1 mouse cellular context compared by ENCODE assay signal in the genomic region with DNA sequence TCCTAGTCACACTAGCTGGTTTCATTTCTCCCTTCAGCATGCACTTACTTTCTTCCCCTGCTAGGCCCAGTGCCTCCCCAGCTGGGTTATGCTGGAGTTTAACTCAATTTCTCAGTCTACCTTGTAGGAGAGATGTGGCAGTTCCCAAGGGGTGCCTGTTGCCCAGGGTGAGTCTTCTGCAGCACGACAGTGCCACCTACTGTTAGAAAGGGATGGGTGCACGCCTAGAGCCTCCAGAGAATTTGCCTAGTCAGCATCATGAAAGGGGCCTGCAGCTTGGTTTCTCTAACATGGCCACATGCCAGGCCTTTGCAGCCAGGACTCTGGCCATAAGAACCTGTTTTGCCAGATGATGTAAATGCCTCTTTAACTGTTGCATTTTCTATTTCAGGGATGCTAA.
TF ChIP-seq lines count a peak whose summit lies in the region.

No protein-coding gene starts in this region.

TF ChIP-seq in MEL, 35 proteins besides CTCF, POLR2A, EP300 and RAD21 (continued from another document):
- TF ChIP-seq POLR2AphosphoS5 (IDR thresholded peaks at IDR 0.05; ENCODE audit: borderline replicate concordance, low read depth, low read length) (no peak), GABPA (IDR thresholded peaks at IDR 0.05; ENCODE audit: low read depth, low read length) (no peak), CHD1 (IDR thresholded peaks at IDR 0.05; ENCODE audit: low read depth, low read length) (no peak), KAT2A (conservative IDR thresholded peaks at IDR 0.05; ENCODE audit: low read depth, low read length) (no peak), MAZ (IDR thresholded peaks at IDR 0.05; ENCODE audit: low read depth, low read length) (no peak), USF1 (IDR thresholded peaks at IDR 0.05; ENCODE audit: low read depth, low read length) (no peak)
